Mouse (Mus musculus) lung, embryonic 15.5 days (tissue): ENCODE results near the gene Ugt1a8. TPM values are rescaled to one million over a fixed set of nuclear protein-coding genes. Genes with fewer than 3 reads are reported as not detected.
"Not testable (repeated sequence)": the region's sequence is repeated elsewhere in the genome, so short reads cannot be mapped to it uniquely, and the experiment has no call there.

ENCODE experiments used
- ATAC-seq: fragments of 200-750 bp; cut with Nextera tagmentation; 2 replicates; pipeline ENCODE4 v1.8.0; 2017; ENCODE audit warnings: moderate number of reproducible peaks, borderline replicate concordance; ENCODE audit not compliant: low FRiP score, low TSS enrichment; ENCODE audit errors: extremely low read depth
- H3K27ac ChIP-seq: fragments of 300-500 bp; sonication (generic); 2 replicates; pipeline ENCODE4 v1.5.1; 2015; ENCODE audit warnings: moderate library complexity, mild to moderate bottlenecking, inconsistent platforms
- H3K27me3 ChIP-seq: fragments of 300-500 bp; sonication (generic); 2 replicates; pipeline ENCODE4 v1.6.1; 2015; ENCODE audit warnings: inconsistent platforms
- H3K36me3 ChIP-seq: fragments of 300-500 bp; sonication (generic); 2 replicates; pipeline ENCODE4 v1.6.1; 2015; ENCODE audit warnings: inconsistent platforms
- H3K4me1 ChIP-seq: fragments of 300-500 bp; sonication (generic); 2 replicates; pipeline ENCODE4 v1.6.1; 2015; ENCODE audit warnings: inconsistent platforms
- H3K4me2 ChIP-seq: fragments of 300-500 bp; sonication (generic); 2 replicates; pipeline ENCODE4 v1.6.1; 2015; ENCODE audit warnings: inconsistent platforms, mild to moderate bottlenecking, moderate library complexity
- H3K4me3 ChIP-seq: fragments of 300-500 bp; sonication (generic); 2 replicates; pipeline ENCODE4 v1.5.1; 2015; ENCODE audit warnings: mild to moderate bottlenecking, inconsistent platforms
- H3K9ac ChIP-seq: fragments of 300-500 bp; sonication (generic); 2 replicates; pipeline ENCODE4 v1.6.1; 2015; ENCODE audit warnings: inconsistent platforms
- H3K9me3 ChIP-seq: fragments of 300-500 bp; sonication (generic); 2 replicates; pipeline ENCODE4 v1.6.1; 2016; ENCODE audit warnings: inconsistent platforms
- WGBS: fragments of 180-500 bp; shearing (Covaris S2); methylation state at CpG from one replicate; pipeline ENCODE4 v1.1.7; 2015; 5-methylcytosine and 5-hydroxymethylcytosine counted together
- polyA plus RNA-seq: library from polyadenylated mRNA; unstranded; fragments of >200 nt; fragmentation: Nextera tagmentation; extraction: Ambion mirVana; gene quantifications from 2 replicates; pipeline ENCODE4 v1.2.1, GENCODE M21; 2015

Ugt1a8 gene
- polyA plus RNA-seq, 1 experiment from 2014 or later: not detected

DNA sequence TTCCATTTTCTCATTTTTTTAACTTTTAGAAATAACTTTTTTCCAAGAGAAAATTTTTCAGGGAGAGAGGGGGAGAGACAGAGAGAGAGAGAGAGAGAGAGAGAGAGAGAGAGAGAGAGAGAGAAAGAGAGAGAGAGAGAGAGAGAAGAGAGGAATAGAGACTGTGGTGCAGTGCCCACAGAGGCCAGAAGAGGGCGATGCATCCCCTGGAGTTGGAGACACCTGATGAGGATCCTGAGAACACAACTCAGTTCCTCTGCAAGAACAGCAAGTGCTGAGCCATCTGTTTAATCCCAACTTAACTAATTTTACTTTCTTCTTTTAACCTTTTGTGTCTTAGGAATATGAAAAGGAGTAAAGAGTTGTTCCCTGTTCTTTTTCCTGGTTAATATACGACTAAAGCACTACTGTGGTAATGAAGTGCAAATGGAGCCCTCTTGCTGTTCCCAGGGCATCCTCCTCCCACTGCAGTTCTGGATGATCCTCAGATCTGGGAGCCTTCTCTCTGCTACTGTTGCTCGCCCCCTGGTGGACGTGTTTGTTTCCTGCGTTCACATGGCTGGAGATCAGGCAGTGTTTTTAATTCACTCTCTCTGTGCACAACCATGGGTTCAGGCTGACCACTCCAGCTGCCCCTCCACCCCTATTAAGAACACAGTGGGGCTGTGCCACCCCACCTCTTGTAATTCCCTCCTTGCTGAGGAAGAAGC is 56.5 kb downstream of the Ugt1a8 start:
- not testable (repeated sequence) for H3K9me3 ChIP-seq, H3K4me2 ChIP-seq, H3K4me3 ChIP-seq, H3K9ac ChIP-seq, H3K27me3 ChIP-seq, H3K27ac ChIP-seq, H3K4me1 ChIP-seq, H3K36me3 ChIP-seq
- 0 out of 2 replicates have a peak, but pooled peaks have one; percentile 39 for ATAC-seq
- 3% methylated on average over 5 of the region's 5 CpGs for WGBS

DNA sequence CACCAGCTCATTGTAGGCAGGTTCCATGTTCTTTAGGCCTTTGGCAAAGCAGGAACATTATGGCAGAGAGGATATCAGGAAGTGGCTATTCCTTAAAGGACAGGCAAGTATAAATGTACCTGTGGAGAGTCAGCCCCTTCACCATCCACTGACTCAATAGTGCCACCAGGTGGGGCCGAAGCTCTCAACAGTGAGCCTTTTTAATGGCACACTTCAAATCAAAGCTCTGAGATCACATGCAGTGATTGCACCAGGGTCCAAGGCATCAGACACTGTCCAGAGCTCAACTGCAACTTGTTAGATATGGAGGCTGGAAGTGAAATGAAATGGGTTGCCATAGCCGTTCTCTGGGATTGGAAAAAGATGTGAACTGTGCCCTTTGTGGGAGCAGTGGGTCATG is 57.7 kb downstream of the Ugt1a8 start:
- not testable (repeated sequence) for H3K27me3 ChIP-seq, H3K27ac ChIP-seq, H3K4me1 ChIP-seq, H3K9ac ChIP-seq, H3K4me3 ChIP-seq, ATAC-seq, H3K9me3 ChIP-seq, H3K4me2 ChIP-seq, H3K36me3 ChIP-seq
- 69% methylated on average over 2 of the region's 2 CpGs for WGBS

DNA sequence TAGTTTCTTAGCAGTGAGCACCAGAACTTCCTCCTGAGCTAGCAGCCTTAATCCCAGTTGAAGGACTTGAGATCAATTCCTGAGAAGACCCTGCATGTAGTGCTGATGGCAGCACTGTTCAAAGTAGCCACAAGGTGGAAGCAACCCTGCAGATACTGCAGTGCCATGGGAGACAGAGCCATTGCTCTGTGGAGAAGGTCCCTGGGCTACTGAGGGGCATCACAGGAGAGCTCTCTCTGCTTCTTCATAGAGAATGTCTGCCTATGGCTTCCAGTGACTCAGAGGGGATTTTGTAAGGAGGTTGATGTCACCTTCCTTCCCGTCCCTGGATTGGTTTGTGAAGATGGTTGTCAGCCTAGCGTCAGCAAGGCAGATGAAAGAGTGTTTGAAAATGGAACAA is 62.5 kb downstream of the Ugt1a8 start:
- H3K4me3 ChIP-seq, H3K36me3 ChIP-seq, H3K4me2 ChIP-seq, H3K9ac ChIP-seq, H3K27me3 ChIP-seq, H3K4me1 ChIP-seq, H3K9me3 ChIP-seq, H3K27ac ChIP-seq, ATAC-seq: not testable (repeated sequence)
- WGBS: 63% methylated on average over 2 of the region's 2 CpGs

DNA sequence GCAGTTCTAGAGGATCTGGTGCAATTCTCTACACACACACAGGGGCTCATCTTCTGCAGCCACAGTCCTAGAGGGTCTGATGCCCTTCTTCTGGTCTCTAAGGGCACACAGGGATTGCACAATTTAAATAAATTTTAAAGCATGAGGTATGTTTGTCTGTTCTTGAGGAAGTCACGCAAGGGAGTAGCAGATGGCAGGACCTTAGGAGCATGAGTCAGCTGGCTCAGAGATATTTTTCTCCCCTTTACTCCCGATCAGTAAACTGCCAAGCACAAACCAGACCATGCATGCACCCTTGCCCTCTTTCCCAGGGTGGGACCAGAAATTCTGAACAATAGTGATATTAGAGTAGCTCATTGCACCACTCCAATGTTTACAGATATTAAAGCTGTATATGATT is 70.8 kb downstream of the Ugt1a8 start:
- Histone ChIP-seq H3K27me3 (no peaks in the 10 kb centered on the region), H3K4me2 (no peak overlapping the region), H3K36me3 (no peaks in the 10 kb centered on the region), H3K4me3 (no peak overlapping the region), H3K4me1 (no peaks in the 10 kb centered on the region), H3K9ac (no peak overlapping the region), H3K27ac (no peak overlapping the region), H3K9me3 (no peaks in the 10 kb centered on the region)
- 73% methylated on average over 2 of the region's 2 CpGs for WGBS
- no peak for ATAC-seq

DNA sequence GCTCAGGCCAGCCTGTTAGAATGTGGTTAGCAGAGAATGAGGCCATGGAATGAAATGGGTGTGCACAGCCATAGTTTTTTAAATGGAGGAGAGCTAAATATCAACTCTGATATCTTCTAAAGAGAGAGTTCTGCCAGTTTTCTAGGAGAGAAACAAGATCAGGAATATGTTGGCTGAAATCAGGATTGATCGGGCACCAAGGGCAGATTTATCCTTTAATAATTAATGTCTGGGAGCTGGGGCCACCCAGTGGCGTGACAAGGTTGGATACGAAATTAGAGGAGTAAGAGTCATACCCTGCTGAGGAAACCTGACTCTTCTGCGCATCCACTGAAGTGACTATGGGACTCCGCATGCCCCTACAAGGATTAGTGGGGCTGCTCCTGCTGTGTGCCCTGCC is 78.1 kb downstream of the Ugt1a8 start, which contains the start of gene Ugt1a5:
Ugt1a5 (plus strand) TSS at position 302 of the 400 bp plus-strand sequence.
- Histone ChIP-seq H3K27me3 (no peaks in the 10 kb centered on the region), H3K4me2 (no peak within 1 kb of the TSS), H3K4me1 (no peaks in the 10 kb centered on the region), H3K9me3 (no peaks in the 10 kb centered on the region), H3K36me3 (no peaks in the 10 kb centered on the region), H3K4me3 (no peak within 1 kb of the TSS), H3K27ac (no peak within 1 kb of the TSS), H3K9ac (no peak within 1 kb of the TSS)
- no peak for ATAC-seq
- 69% methylated on average over 5 of the region's 5 CpGs for WGBS

DNA sequence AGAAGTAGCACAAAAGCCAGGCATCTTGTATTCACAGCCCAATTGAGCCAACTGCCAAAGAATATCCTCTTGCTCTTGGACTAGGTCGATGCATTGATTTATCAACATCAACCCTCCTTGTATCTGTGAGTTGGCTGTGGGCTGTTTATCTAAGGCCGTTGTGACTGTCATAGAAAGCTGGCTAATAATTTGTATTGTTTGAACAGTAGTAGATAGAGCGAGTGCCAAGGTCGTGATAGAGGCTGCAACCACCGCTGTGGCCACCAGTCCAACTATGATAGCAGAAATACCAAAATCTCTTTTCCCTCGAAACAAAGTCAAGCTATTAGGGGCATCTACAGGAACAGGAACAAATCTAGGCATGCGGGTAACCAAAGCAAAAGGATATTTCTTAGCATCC is 84.6 kb downstream of the Ugt1a8 start:
- not testable (repeated sequence) for H3K4me2 ChIP-seq, H3K36me3 ChIP-seq, H3K4me1 ChIP-seq, H3K27ac ChIP-seq, H3K9ac ChIP-seq, ATAC-seq, H3K9me3 ChIP-seq, H3K27me3 ChIP-seq, H3K4me3 ChIP-seq
- 74% methylated on average over 7 of the region's 7 CpGs for WGBS

DNA sequence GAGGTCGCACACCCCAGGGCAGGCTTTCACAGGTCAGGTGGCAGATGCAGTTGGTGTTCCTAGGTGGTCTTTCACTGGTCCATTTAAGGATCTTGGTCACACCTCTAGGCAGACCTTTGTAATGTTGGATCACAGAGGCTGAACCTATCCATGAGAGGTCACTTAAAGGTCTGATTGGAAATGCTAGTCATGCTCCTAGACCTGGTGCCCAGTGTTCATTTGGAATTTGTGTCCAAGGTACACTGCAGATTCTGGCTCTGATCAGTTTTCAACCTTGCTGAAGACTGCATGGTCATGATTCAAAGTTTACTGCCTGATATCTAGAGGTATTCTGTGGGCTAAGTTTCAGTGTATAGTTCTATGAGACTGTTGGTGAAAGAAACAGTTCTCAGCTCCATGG is 92.0 kb downstream of the Ugt1a8 start:
- H3K9me3 ChIP-seq: peaks cover 12% of the 10 kb centered on the region
- H3K36me3 ChIP-seq: no peaks in the 10 kb centered on the region
- ATAC-seq: no peak
- H3K27ac ChIP-seq: no peak overlapping the region
- H3K4me2 ChIP-seq: no peak overlapping the region
- H3K4me3 ChIP-seq: no peak overlapping the region
- no peak overlapping the region for H3K9ac ChIP-seq
- H3K27me3 ChIP-seq: no peaks in the 10 kb centered on the region
- H3K4me1 ChIP-seq: no peaks in the 10 kb centered on the region
- WGBS: 87% methylated on average over 1 of the region's 1 CpGs

DNA sequence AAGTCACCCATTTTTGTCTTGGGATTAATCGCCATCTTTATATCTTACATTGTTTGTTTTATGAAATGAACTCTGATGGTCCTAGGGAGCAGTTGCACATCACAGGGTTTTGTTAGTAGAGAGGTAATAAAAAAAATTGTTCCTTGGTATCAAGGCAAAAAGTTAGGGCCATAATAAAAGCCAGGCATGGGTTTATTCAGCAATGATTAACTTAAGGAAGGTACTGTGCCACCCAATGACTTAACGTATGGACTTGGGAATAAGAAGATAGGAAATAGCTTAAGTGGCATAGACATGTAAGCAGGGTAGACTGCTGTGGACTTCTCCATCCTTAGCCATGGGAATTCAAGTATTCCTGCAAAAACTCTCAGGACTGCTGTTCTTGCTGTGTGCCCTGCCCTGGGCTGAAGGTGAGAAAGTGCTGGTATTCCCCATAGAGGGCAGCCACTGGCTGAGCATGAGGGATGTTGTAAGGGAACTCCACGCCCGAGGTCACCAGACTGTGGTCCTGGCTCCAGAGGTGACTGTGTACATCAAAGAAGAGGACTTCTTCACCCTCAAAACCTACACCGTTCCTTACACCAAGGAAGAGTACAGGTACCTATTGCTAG is 98.8 kb downstream of the Ugt1a8 start:
- no peak overlapping the region for H3K4me3 ChIP-seq
- H3K4me1 ChIP-seq: no peaks in the 10 kb centered on the region
- no peak for ATAC-seq
- no peak overlapping the region for H3K27ac ChIP-seq
- WGBS: 90% methylated on average over 5 of the region's 5 CpGs
- no peaks in the 10 kb centered on the region for H3K36me3 ChIP-seq
- H3K9me3 ChIP-seq: no peaks in the 10 kb centered on the region
- no peak overlapping the region for H3K9ac ChIP-seq
- H3K27me3 ChIP-seq: no peaks in the 10 kb centered on the region
- no peak overlapping the region for H3K4me2 ChIP-seq

DNA sequence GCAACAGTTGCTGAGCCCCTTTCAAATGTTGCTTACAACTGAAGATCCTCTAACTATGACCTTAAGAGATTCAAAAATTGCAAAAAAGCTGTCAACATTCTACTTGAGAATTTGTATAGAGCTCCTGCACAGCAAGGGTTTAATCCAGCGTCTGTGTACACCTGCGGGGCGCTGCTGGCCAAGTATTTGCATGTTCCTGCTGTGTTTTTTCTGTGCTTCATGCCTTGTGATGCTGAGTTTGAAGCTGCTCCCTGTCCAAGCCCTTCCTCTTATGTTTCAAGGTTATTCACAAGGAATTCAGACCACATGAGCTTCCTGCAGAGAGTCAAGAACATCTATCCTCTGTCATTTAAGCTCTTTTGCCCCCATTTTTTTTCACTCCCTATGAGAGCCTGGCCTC is 104.5 kb downstream of the Ugt1a8 start:
- no peak overlapping the region for H3K9ac ChIP-seq
- no peak overlapping the region for H3K4me2 ChIP-seq
- WGBS: 74% methylated on average over 3 of the region's 3 CpGs
- no peaks in the 10 kb centered on the region for H3K27me3 ChIP-seq
- H3K4me1 ChIP-seq: no peaks in the 10 kb centered on the region
- H3K36me3 ChIP-seq: no peaks in the 10 kb centered on the region
- no peak overlapping the region for H3K4me3 ChIP-seq
- H3K27ac ChIP-seq: no peak overlapping the region
- no peak for ATAC-seq
- H3K9me3 ChIP-seq: no peaks in the 10 kb centered on the region

DNA sequence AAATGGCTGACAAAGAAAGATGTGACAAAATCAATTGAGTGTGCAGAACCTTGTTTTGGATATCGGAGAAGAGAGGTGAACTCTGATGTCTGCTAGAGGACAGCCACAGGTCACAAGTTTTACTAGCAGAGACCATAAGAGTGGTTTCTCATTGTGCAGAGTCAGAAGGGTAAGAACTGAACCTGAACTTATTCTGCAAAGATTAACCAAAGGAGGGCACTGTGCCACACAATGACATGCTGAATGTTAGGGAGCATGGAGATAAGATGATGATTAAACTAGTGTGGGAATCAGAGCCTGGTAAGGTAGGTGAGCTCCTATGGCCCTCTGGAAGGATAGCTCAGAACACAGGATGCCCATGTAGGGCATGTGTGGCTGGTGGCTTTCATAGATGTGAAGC is 108.1 kb downstream of the Ugt1a8 start:
- ATAC-seq: no peak
- H3K27ac ChIP-seq: no peak overlapping the region
- no peaks in the 10 kb centered on the region for H3K27me3 ChIP-seq
- no peak overlapping the region for H3K4me3 ChIP-seq
- WGBS: 81% methylated on average over 1 of the region's 1 CpGs
- H3K9ac ChIP-seq: no peak overlapping the region
- H3K4me1 ChIP-seq: no peaks in the 10 kb centered on the region
- no peaks in the 10 kb centered on the region for H3K36me3 ChIP-seq
- no peaks in the 10 kb centered on the region for H3K9me3 ChIP-seq
- no peak overlapping the region for H3K4me2 ChIP-seq

DNA sequence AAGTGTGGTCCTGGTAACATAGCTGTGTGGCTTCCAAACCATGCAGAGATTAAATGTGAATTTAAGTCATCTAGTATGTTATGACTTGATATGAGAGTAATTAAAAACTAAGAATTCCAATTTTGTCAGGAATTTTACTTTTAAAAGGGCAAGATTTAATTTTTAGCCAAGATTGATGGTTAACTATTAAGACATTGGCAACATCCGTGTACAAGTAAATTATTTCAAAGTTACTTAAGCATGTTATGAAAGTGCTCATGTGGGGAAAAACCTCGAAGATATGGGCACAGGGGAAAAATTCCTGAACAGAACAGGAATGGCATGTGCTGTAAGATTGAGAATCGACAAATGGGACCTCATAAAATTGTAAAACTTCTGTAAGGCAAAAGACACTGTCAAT is 109.8 kb downstream of the Ugt1a8 start:
- ATAC-seq: no peak
- Histone ChIP-seq H3K4me2 (no peak overlapping the region), H3K4me1 (no peaks in the 10 kb centered on the region), H3K9ac (no peak overlapping the region), H3K27ac (no peak overlapping the region), H3K9me3 (no peaks in the 10 kb centered on the region), H3K36me3 (no peaks in the 10 kb centered on the region), H3K4me3 (no peak overlapping the region), H3K27me3 (no peaks in the 10 kb centered on the region)
- 63% methylated on average over 3 of the region's 3 CpGs for WGBS

DNA sequence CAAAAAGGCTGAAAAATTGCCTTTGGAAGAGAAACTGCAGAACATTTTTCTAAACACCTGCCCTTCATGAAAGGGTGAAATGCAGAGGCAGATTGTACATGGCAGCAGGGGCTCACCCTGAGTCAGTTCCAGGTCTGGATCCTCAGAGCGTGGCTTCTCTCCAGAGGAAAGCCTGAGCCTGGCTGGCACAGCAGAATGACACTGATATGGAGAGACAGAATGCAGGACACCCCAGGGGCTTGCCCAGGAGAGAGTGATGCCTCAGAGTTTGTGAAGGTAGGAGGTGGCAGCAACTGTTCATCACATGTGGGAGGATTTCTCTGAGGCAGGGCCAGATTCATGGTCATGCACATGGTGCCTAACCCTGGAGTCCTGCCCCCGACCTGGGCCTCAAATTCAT is 112.4 kb downstream of the Ugt1a8 start:
- no peak overlapping the region for H3K9ac ChIP-seq
- no peak overlapping the region for H3K4me3 ChIP-seq
- H3K27ac ChIP-seq: no peak overlapping the region
- H3K27me3 ChIP-seq: no peaks in the 10 kb centered on the region
- 54% methylated on average over 2 of the region's 2 CpGs for WGBS
- H3K9me3 ChIP-seq: no peaks in the 10 kb centered on the region
- ATAC-seq: no peak
- H3K4me2 ChIP-seq: no peak overlapping the region
- H3K4me1 ChIP-seq: no peaks in the 10 kb centered on the region
- H3K36me3 ChIP-seq: no peaks in the 10 kb centered on the region
